Mouse (Mus musculus): Measurements from ENCODE around the gene Diaph3.
"Not testable (repeated sequence)": the region's sequence is repeated elsewhere in the genome, so short reads cannot be mapped to it uniquely, and the experiment has no call there.

The Diaph3 gene

DNA sequence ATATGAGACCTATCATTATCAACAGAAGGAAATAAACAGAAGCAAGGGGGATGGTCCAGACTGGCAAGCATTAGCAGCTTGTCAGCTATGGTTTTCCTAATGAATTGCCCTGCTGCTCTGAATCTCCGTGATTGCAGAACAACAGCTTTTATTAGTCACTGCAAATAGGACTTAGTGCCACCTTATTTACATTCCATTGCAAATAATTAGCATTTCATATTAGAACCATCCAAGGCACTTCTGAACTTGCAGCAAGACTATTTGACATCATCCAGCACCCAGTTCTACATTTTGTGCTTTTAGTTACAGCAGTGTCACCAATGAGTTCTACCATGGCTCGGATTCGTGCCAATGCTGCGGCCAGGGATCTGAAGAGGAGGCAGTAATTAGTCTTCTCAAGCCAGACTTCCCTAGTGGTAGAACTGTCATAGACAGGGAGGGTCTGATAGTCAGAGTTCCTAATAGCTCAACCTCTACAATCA is 411.4 kb downstream of the Diaph3 start:
- no peak for DNase-seq

DNA sequence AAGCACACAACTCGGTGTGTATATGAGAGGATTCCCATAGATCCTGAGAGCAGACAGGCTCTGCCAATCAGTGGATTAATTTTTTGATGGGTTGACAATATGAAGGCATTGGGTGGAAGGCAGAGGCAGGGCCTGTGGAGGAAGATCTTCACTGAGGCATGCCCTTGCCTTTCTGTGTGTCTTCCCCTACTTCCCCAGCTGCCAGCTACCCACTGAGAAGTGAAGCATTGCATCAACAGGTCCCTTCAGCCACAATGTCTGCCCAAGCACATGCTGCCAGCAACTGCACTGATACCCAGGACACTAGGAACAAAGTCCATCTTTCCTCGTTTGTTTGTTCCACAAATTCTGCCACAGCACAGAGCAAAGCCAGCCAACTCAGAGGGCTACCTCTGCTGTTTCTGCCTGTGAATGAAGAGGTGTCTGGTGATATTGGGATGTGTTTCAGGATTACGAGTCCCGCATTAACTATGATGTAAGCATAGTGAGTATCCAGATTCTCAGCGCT is 413.4 kb downstream of the Diaph3 start:
- DNase-seq, result no peak

DNA sequence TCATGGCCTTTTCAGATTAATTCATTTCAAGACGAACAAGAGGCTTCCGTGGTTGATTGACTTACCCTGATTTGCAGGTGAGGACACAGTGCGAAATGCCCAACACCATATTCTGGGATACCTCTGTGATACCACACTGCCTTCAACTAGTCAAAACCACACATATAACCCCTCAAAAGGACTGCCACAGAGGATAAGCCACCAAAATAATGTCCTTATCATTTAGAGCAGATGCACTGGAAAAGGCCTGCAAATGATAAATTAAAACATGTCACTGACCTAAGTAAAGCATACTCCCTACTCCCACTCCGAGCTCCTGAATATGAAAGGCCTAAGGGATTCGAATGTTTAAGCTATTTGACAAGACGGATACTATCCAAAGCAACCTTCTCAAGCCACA is 419.3 kb downstream of the Diaph3 start:
- no peak for DNase-seq

DNA sequence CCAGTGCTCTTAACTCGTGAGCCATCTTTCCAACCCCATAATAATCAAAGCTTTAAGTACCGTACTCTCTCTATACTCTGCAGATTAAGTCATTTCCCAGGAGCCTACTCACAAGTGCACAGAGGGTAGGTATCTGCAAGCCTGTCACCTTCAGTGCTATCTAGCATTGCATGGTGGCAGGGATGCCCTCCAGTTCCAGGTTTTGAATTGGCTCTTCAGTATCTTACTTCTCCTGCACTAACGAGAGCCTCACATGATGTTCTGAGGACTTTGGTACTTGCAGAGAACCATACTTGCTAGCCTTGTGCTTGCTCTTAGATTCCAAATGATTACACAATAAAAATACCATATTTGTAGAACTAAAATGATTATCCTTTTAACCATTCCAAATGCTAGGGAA is 420.0 kb downstream of the Diaph3 start:
- DNase-seq, result no peak

DNA sequence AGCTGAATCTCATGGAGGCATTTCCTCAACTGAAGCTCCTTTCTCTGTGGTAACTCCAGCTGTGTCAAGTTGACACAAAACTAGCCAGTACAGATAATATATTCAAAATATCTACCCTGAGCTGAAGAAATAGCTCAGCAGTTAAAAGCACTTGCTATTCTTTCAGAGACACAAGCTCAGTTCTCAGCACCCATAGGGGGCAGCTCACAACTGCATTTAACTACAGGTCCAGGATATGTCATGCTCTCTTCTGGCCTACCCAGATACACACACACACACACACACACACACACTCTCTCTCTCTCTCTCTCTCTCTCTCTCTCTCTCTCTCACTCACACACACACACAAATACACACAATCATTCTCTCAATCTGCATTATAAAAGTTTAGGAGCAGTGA is 420.6 kb downstream of the Diaph3 start:
- DNase-seq, result not testable (repeated sequence)

DNA sequence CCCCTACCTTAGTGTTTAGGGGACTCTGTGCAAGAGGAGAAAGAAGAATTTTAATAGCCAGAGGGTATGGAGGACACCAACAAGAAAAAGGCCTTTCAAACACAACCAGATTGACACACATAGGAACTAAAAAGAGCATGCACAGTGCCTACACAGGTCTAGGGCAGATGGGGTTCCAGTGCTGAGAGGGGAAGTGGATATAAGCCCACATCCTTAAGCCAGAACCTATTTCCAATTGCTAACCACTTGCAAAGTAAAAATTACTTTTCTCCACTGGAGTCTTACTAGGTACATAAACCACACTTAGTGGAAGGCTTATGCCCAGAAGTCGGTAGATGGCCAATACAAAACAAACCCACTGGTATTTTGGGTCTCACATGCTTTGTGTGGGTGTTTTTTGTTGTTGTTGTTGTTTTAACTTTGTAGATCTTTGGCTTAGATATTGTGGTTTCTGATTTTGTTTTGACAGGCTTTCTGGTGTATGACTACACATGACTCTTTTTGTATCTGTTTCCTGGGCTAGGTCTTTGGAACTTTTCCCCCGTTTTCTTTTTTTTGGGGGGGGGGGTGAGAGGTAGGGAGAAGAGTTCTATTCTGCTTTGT is 426.8 kb downstream of the Diaph3 start:
- DNase-seq, result no peak

DNA sequence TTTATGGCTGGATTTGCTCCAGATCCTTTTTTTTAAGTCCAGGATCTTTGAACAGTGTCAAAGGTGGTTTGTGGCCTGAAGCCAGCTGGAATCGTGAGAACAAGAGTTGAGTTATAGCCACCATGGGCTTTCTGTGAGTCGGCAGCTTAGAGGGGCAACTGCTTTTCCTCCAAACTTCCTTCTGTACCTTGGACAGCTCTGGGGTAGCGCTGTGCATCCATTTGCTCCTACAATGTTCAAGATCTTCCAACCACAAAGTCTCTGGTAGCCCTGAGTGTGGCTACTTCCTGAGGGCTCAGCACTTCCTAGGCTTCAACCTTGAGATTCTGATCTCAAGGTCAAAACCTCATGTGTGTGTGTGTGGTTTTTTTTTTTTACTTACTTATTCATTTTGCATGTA is 437.0 kb downstream of the Diaph3 start:
- no peak for DNase-seq

DNA sequence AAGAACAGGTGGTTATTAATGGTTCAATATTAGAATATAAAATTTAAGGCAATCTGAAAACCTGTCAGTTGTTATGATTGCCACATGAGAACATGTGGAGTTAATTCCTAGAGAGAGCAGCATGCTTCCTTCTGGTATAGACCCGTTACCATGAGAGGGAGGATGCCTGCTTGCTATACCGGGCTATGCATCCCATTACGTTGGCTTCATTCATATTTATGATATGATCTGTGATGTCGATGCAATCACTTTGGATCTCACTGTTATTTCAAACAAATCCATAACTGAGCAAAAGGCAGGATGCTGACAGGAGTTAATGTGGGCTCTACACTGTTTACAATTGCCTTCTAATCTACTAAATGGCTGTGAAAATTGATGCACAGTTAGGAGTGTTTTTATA is 439.9 kb downstream of the Diaph3 start:
- no peak for DNase-seq

DNA sequence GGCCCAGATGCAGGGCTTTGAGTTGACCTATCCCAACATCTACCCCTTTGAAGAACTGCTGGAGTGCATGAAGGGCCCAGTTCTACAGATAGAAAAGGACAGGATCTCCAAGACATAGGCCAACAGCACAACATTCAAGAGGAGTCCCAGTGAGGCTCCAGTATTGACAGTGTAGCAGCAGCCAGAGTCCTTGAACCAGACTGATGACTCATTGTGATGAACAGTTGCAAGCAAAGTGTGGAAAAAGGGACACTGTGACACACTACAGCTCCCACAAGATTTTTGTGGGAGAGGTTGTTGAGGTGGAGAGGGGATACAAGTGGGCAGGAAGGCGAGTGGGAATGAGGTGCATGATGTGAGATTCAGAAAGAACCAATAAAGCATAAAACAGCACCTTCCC is 443.1 kb downstream of the Diaph3 start:
- no peak for DNase-seq

DNA sequence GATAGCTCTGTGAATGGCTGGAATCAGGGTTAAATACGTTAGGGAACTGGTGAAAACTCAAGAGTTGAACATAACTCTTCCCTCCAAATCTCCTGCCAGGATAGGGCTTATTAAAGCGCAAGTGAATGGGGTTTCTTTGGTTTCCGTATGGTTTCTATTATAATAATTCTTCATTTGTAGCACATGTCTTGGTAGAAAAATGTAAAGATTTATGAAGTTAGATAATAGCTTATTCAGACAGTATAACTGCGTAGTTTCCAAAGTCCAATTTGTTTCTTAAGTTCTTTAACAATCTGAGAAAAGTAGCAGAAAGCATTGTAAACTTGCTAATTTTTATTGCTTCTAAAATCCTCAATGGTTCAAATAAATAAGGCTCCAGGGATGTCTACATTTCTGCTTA is 448.3 kb downstream of the Diaph3 start:
- no peak for DNase-seq

DNA sequence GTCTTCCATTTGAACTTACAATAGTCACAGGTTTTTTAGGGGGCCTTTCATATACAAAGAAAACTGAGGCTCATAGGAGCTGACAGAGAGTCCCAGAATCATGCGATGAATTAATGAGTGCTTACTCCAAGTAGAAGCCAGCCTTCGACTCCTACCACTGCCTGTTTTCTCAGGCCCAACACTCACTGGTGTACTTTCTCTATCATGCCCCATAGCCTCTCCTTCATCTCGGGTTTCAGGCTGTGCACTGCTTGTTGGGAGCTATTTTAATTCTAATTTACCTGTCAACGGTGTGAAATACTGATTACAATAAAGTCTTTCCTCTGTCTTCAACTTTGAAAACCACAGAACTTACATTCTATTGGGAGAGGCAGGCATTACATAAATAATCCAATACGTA is 449.7 kb downstream of the Diaph3 start:
- no peak for DNase-seq

DNA sequence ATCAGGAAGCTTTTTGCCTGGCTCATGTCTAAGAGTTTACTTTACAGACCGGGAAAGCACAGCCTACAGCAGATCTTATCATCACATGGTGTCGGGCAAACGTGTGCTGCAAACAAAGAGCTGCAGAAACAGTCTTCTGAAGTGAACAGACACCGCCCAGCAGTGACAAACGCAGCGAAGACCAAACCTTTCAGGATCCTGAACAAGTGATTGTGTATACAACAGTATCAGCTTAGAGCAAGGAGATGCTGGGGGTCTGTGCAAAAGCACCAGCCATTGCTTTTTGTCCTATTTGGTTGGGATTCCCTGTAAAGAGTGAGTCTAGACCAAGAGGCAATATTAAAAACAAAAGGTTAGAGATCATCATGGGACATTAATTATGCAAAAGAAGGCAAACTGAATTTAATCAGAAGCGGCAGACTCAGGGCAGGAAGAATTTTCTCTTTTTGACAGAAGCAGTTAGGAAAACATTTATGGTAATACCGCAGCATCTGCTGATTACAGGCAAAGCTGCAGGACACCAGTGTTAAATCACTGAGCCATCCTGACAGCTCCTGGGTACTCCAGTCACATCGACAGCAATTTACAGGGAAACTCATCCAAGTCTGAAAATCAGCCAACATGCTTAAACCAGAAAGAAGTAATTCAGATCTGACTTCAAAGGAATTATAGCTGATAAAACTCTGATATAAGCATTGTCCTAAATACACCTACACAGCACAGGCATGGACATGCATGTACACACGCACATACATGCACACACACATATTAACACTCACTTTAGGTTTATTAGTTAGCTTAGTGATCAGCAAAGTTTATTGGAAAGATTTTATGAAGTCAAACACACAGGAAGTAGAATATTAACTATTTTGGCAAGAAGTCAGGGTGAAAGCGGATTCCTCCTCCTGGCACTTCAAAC is 456.2 kb downstream of the Diaph3 start:
- no peak for DNase-seq

DNA sequence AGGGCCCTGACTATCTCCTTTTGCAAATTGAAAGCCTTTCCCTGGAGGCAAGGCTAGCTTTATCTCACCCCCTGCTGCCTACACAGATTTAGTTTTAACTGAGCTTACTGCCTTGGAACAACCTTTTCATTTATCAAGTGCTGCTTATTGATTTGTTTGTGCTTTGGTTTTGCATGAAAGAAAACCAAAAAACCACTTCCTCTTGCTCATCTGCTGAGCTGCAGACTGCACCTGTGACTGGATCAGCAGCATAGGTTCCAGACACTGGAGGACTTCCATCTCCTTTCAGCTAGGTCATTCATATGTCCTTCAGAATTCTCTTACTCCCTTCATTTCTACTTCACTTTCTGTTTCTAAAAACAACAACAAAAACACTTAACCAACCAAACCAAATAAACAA is 459.1 kb downstream of the Diaph3 start:
- no peak for DNase-seq

DNA sequence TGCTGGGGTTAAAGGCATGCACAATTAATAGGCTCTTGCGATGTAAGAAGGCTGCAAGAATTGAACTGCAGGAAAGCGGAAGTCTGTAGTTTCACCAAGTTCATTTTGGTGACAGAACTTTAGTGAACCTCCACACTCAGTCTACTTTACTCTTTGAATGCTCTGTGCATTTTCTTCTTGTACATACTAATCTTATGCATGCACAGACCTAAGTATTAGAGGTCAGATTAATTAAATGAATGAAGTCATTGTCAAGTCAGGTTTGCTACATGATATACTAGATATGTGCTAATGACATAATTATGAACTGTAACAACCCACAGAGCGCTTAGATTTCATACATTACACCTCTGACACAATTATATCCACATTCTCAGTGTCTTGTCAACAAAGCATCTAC is 462.0 kb downstream of the Diaph3 start:
- DNase-seq, result no peak

DNA sequence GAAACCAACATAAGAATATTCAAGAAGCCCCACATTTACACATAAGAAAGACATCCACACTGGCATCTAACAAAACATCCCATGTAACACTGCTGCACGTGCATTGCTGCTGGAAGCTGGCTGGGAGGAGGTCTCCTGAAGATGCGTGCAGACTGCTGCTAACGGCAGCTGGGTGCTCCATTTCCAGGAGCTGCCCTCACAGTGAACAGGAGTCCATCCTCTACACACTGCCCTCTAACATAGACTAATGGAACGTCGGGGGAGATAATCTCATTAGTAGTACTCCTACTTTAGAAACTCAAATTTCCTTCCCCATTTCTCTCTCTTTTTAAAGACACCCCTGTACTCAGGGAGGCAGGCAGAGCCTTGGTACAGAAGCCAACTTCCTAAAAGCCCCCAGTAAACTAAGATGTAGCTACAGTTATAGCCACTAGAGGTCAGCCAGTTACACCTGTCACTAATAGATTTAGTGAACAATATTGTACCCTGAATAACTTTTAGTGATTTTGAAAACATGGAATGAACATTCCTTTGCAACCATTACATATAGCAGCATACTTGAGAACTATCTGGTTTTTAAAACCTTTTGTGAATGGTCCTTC is 462.8 kb downstream of the Diaph3 start:
- no peak for DNase-seq

DNA sequence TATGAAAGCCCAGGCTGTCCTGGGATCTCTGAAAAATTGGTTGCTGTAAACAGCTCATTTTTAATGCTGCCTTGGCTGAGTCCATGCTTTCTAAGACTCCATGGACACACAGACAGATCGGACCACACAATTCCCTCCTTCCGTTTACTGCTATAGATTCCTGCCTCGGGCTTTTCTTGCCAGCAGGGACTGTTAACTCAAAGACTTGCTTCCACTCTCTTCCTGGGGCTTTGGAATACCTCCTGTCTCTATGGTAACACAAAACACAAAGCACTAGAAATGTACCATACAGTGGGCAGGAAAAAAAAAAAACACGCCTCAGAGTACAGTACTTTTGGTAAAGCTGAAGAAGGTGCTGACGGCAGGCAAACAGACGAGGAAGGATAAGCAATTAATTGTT is 464.0 kb downstream of the Diaph3 start:
- no peak for DNase-seq

DNA sequence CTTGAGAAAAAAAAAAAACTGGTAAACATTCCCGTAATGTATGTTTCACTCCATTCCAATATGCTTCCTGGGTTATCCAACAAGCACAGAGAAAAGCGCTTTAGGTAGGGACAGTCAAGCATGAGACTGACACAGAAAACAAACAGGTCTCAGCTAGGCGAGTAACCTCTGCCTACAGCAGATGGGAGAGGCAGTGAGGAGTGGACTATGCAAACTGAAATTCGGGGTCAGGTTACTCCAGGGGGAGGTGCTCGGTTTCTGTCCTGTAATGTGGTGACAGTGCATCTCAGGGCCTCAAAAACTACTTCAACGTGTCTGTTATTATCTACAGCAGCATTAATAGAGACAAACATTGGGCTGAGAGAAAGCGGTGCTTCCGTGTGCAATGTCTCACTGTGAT is 465.7 kb downstream of the Diaph3 start:
- DNase-seq, result no peak

DNA sequence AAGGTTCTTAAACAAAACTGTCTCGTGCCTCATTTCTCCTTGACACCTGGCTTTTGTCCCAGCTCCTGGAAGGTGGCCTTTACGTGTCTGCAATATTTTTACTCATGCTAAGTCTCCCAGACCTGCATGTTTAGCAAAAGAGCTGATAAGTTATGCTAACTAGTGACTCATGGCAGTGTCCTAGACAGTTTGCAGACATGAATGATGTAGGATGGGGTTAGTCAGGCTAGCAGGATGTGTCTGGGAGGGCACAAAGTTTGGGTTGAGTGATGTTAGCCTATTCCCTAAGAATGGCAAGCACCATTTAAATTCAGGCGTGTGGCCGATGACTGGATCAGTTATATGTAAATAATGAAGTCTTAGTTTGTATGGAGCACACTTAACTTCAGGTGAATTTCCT is 478.2 kb downstream of the Diaph3 start:
- DNase-seq, result no peak

DNA sequence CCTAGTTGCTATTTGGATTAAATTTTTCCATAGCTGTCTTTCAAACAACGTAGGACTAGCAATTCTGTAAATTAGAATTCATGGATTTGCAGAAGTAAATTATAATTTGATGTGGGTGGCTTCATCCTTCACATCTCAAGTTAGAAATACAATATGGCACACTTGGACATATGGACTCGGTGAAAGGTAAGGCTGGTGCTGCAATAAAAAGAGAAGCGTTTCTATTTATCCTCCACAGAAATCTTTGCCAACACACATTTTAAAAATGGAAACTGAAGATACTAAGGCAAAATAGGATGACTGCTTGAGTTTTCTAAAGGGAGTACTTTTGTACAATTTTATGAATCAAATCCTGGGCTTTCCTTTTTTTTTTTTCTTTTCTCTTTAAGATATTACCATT is 480.5 kb downstream of the Diaph3 start:
- DNase-seq, result no peak

DNA sequence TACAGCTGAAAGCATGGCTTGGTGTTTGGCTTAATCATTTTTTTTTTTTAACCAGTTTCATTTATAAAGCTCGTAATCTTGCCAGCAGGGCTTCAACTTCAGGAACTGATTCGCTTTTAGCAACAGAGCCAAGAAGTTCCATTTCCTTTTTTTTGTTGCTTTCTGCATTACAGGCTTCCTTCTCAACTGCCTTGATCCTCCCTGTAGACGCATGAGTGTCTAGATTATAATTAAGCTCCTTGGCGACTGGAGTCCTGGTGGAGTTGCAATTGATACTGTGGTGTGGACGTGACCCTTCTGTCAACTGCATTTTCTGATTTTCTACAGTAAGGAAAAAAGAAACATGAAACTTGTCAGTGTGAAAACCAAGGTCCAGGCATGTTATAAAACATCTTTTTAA is 484.8 kb downstream of the Diaph3 start:
- no peak for DNase-seq

DNA sequence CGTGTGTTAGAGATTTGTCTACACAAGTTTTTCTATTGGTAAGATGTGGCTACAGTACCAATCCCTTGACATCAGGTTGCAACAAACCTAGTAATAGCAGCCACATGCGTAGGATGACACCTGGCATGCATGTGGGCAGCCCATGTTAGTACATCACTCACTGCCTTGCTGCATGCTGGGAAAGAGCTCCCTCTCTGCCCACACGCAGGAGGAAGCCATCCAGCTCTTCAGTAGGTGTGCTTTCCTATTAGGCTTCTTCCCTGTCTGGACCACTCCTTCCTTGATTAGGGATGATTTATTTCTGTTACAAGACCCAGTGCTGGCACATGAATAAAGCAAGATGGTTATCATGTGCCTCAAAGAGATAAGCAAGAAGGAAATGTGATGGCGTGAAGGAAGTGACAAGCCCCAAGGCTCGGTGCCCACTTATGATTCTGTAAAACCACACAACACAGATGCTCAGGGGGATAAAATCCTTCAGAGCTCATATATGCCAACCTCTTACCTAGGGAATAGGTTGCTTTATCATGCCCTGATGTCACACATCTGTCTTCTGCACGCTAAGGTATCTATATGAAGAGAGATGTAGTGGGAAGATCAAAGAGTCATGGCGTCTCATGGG is 494.4 kb downstream of the Diaph3 start:
- no peak for DNase-seq

DNA sequence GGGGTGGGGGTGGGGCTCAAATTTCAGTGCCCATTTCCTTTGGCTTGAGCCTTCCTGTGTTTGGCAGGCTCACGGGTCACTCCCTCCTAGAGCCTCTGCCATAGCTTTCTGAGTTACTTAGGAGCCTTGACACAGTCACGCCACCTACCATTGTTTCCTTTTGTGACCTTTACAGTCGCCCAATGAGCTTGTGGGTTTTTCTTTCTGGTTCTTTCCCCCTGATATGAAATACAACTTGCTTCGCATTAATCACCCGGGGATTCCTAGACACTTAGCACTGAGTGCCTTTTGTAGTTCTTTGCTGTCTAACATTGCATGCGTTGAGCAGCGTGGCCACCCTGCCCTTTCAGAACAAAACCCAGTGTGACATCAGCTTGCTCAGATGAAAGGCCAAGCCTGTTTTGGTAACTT is 498.2 kb downstream of the Diaph3 start:
- no peak for DNase-seq

DNA sequence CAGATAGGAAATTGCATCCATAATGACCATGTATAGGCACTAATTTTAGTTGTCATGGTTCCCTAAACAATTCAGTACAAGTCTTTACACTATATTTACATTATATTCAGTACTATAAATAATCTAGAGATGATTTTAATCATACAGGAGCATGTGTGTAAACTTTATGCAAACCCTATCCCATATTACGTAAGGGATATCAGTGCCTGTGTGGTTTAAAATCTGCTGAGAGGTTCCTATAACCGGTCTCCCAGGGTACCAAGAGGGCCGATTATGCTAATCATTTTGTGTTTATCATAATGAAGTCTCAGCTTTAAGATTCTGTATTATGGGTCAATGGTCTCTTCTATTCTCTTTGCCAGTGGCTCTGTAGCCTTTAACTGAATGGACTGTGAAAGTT is 499.2 kb downstream of the Diaph3 start:
- no peak for DNase-seq

Measured in cerebellum, adult 18-20 months (tissue).